Mouse (Mus musculus): ENCODE results near the gene Slain2.
"Not testable (repeated sequence)": the region's sequence is repeated elsewhere in the genome, so short reads cannot be mapped to it uniquely, and the experiment has no call there.

Gene Slain2

DNA sequence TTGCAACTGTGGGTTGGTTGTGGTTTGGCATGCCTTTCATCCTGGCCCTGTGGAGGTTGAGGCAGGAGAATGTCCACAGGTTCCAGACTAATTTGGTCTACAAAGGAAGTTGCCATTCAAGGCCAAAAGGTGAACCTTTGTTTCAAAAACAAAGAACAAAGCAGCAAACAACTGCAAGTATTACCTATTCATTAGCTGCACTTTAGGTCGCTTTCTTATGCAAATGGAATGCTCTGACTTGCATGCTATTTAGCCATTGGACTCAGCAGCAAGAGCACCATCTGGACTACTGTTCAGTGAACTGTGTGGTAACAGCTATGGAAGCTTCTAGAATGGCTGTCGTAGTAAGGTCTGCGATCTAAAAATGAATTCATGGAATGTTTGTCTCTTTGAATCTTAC is 11.8 kb upstream of the Slain2 start:
- DNase-seq = no peak

DNA sequence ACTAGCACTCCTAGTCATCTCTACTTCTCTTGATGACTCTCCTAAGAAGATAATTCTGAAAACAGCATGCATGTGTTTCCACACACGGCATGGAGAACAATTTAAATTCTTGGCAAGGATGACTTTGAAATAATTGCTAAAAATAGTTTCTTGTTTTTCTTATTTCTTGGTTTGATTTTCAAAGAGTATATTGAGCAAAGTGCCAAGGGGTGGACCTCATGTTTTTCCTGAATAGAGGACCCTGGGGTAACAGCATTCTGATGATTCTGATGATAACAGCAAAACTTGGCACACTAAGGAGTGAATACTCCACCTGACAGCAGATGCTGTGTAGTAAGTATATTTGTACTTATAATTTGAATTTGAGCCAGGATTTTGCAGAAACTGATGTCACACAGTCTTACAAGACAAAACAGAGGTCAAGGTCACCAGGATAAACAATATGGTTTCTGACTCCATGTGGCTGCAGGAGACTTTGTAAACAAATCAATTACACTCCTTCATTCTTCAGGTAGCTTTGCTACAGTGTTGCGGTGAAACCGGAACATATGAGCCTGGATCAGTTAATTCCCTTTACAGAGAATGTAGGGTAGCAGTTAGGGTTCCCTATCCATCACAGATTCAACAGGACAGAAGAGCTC is 11.1 kb upstream of the Slain2 start:
- no peak for DNase-seq

- no peak for DNase-seq
Measured at GRCm38 (mm10) chr5:72904903-72905790, 9.0 kb upstream of the Slain2 start.

DNA sequence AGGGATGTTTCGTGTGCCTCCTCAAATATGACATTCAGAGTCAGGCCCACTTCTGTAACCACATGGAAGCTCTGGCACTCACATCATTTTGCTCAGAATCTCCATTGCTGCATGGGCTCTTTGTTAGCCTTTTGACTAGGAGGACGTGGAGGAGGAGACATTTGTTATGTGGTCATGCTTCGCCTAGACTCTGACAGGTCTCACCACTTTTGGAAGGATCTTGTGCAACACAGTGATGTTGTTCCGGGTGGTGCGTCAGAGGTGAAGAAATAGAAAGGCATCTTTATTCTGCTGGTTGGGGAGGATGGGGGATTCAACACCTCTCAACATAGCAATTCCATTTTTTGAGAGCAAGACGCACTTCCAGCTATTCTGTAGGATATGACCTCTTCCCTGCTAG is 6.7 kb upstream of the Slain2 start:
- no peak for DNase-seq

DNA sequence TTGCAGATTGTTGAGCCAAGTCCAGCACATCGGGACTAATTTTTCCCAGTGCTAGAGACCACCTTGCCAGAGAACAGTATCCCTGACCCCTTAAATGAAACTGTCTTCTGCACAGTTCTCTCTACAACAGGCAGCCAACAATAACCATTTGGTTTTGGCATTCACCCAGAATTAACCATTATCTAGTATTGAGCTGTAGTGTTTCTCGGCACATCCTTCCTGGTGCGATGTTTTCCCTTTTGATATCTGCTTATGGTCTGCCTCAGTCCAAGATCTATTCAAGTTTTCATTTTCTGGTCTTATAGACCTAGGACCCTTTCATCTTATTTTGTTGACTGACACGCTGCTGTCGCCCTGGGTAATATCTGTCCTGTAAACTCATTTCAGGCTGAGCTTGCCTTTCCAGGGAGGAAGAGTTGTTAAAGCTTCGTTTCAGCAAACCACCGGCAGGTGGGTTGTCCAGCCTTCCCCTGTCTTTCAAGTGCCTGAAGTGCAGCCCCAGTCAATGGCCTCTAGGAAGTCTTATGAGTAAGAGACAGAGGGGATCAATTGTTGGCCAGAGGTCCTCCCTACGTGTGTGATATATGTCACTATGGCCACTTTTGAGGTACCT is 5.7 kb upstream of the Slain2 start:
- no peak for DNase-seq

DNA sequence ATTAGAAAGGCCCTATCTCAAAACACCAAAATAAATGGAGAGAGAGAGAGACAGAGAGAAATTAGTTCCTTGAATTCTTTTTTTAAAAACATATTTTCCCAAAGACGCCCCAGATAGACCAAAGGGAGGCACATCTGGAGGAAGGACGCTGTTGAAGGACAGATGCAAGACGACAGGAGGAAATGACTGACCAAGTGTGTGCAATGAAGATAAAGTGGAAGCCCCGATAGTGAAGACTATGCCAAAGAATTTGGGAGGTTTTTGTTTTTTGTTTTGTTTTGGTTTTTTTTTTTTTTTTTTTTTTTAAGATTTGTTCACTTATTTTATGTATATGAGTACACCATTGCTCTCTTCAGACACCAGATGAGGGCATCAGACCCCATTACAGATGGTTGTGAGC is 4.7 kb upstream of the Slain2 start:
- DNase-seq = no peak

- DNase-seq = no peak
Measured at GRCm38 (mm10) chr5:72910373-72910772, 3.7 kb upstream of the Slain2 start.

DNA sequence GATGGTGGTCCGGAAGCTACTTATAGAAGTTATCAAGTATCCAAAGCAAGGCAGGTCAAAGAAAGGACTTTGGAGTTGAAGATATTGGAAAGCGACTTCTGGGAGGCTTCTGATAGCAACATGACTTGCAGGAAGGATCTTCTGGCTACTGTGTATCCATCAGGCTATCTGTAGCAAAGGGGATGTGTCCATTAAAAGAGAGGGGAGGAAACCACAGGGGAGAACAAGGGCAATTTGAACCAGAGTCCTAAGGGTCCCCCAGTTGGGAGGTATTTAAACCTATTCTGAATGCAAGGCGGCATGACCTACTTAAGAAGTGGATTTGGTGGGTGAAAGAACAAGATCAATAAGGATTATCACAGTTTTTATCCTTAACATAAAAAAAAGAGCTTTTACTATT is 2.8 kb upstream of the Slain2 start:
- no peak for DNase-seq

GRCm38 (mm10) chr5:72914633-72915561 is 793 bp downstream of the Slain2 start:
- peak; percentile 60 for DNase-seq

DNA sequence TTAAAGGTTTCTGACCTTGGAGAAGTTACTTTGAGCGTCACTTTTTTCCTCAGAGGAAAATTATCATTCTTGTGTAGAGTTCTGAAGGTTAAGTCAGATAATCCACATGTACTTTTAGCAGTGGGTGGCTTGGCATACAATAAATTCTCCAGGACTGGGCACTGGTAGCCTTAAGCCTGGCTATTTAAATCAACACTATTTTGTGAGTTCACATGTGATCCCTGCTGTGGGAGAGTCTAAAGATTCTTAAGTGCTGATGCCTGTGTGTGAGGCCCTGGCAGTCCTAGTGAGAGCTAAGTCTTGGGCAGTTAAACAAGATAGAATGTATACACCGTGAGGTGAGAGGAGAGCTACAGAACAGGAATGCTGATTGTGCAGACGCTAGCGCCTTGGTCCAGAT is 1.9 kb downstream of the Slain2 start:
- DNase-seq = no peak

DNA sequence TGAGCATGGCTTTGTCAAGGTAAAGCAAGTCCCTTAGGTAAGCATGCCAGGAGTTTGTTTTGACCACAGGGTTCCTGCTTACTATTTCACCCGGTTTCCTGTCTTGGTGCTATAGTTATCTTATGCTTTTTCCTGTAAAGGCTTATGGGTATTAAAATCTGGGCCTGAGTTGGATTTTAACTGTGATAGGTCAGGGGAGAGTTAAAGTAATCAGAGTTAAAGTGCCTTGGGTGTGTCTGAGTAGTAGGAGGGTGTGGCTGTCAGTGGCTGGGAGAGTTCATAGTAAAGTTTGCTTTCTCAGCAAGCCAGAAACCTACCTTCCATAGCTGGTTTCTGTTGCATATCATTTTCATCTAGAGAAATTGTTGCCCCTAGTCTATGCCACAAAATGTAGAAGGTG is 2.7 kb downstream of the Slain2 start:
- DNase-seq = no peak

- no peak for DNase-seq
Measured at GRCm38 (mm10) chr5:72920416-72920815, 6.3 kb downstream of the Slain2 start.

GRCm38 (mm10) chr5:72921171-72921570 is 7.1 kb downstream of the Slain2 start:
- DNase-seq = no peak

DNA sequence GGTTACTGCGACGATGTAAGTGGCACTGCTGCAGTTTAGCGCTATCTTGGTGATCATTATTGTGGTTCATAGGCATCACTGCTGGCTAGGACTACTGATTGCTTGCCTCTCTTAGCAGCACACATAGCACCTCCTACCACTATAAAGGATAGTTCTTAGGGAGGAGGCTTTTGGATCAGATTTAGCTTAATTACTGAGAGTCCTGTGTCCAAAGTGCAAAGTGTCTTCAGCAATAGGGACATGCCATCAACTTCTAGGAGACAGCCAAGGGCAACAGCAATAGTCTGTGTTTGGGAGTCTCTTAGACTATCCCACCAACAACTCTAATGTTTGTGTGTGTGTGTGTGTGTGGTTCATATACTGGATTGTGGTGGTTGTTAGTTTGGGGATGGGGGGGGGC is 8.7 kb downstream of the Slain2 start:
- DNase-seq = no peak

DNA sequence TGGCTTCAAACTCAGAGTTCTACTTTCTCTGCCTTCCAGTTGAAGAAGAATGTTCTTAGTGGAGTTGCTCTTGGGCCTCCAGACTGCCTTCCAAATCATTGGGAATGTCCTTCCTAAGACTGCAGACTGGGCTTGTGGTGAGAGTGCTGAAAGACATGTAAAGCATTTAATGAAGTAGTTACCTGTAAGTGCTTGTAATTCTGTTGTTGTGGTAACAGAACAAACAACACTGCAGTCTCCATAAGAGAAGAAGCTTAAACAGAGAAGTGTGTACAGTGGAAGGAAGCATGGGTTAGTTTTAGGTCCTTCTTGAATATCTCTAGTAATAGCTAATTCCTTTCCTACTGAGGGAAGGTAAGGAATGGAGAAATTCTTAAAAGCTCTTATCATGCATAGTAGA is 13.0 kb downstream of the Slain2 start:
- no peak for DNase-seq

DNA sequence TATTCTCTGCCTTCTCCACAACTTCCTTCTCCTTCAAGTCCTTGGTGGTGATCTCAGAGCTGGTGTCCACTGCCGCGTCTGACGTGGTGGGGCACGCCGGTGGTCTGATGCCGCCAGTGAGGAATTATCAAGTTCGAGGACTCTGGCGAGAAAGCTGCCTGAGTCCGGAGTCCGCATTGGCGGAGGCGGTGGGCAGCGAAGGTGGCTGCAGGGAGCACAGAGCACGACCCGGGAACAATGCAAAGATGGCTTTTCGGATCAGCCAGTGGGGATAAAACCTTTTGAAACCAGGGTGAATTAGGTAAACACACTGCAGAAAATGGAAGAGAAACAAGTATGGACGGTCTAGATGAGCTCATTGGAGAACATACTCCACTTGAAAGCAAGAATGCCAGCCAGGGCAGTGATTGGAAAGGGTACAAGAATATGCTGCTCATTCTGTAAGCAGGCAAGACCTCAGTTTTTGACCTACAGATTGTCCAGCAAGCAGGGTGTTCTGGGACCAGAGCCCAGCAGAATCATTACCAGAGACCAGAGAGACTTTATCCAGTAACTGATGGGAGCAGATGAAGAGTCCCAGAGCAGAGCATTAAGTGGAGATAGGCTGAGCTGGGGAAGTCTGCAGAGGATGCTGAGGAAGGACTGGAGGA is 19.0 kb downstream of the Slain2 start:
- DNase-seq = no peak

DNA sequence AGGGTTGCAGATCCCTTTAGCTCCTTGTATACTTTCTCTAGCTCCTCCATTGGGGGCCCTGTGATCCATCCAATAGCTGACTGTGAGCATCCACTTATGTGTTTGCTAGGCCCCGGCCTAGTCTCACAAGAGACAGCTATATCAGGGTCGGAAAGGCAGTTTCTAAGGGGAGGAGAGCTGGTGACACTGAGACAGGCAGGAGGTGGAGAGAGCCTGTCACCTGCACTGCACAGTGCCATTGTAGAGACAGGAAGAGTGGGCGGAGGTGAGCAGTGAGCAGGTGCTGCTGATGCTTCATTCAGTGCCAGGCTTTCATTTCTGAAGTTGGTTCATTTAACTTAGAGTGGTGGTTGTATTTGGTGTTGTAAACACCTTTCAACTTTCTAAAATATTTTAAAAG is 24.3 kb downstream of the Slain2 start:
- DNase-seq = not testable (repeated sequence)

DNA sequence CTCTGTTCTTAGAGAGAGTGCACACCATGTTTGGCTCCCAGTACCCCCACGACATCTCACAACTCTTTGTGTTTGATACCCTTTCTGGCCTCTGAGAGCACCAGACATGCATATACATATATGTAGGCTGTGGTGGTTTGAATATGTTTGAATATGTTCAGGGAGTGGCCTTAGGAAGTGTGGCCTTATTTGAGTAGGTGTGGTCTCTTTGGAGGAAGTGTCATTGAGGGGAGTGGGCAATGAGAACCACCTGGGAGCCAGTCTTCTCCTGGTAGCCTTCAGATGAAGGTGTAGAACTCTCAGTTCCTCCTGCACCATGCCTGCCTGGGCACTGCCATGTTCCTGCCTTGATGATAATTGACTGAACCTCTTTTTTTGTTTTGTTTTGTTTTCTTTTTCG is 25.2 kb downstream of the Slain2 start:
- no peak for DNase-seq

- DNase-seq = no peak
Measured at GRCm38 (mm10) chr5:72940906-72941432, 26.9 kb downstream of the Slain2 start.

- DNase-seq = no peak
Measured at GRCm38 (mm10) chr5:72948136-72948535, 34.0 kb downstream of the Slain2 start.

GRCm38 (mm10) chr5:72950252-72950651 is 36.1 kb downstream of the Slain2 start:
- DNase-seq = no peak

DNA sequence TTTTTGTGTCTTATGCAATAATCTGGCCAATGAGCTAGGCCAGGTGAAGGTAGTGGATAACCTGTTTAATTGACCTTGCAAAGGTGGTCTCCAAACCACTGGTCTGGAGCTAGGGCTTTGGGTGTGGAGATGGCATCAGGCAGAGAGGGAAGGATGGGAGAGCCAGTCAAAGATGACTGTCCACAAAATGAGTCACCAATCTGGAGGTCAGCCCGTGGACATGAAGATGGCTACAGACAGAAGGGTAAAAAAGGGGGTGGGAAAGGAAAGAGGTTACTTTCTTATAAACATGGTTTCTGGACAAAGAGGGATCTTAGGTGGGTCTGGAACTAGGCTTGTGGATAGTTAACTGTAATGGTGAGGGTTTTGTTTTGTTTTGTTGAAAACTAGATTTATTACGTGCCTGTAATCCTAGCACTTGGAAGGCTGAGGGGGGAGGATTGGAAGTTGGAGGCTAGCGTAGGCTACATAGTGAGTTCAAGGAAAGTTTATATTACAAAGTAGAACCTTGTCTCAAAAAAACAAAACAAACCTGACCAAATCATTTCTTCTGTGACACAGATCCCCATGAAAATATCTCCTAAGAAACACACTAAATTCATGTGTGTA is 40.0 kb downstream of the Slain2 start:
- DNase-seq = no peak

Data from right cerebral cortex, postnatal 25 days (tissue).